Mouse (Mus musculus) lung, adult 18-20 months (tissue): Measurements from ENCODE around the gene Zfp37.
A peak's percentile ranks its signal among the peaks of the same experiment; 100 is the strongest.
"Not testable (repeated sequence)": the region's sequence is repeated elsewhere in the genome, so short reads cannot be mapped to it uniquely, and the experiment has no call there.

Source experiments
- DNase-seq, 2 experiments: peaks; one replicate each; pipeline ENCODE4 v3.0.0; 2022; ENCODE audit warnings: mixed read lengths in 2 of 2

Gene Zfp37

DNA sequence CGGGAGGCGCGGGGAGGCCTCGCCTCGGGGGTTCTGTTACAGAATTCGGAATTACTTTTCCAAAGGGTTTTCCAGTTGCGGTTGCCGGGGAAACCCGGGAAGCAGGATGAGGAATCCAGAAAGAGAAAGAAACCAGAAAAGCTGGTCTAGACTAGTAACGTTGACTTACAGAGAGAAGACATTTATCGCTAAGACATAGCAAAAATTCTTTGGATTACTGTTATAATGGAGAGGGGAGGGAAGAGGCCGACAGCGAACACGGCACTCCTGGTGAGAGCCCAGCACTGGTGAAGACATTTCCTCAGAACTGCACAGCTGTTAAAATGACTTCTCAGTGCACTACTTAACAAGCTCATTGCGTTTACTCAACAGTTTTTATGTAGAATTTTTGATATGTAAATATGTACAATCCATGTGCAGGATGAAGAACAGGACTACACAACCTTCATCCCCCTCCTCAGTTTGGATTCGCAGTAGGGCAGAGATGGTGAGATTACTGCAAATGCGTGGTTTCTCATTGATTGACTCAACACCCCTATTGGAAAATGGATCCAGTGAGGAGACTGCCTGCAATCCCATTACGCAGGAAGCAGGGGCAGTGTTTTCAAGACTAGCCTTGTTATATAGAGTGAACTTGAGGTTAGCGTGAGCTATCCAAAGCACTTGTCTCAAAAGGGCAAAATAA is 22.0 kb downstream of the Zfp37 start:
- no peak for DNase-seq

GRCm38 (mm10) chr4:62207851-62208695 is 22.8 kb downstream of the Zfp37 start:
- DNase-seq, result peak; percentile 88 to 91

DNA sequence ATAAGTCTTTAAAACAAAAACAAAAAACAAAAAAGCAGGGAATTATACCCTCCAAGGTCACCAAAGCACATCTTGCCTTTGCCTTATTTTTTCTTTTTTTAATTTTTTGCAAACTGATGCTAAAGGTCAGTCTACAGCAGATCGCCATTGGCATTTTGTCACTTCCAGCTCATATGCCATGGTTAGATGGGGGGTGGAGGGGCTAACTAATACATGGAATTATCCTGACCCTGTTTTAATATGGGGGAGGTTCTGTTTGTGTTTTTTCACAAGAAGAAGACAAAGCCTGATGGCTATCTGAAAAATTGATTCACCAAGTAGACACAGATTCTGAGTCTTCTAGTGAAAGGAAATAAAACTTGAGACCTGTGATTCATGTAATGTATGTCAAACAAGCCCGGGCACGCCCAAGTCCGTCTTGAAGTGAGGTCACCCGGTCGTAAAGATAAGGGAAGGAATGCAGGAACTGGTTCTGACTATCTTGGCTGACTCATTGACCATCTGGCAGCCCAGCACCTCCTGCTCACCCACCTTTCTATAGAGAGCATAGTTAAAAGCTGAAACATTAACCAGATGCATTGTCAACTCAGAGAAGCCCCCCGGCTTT is 30.8 kb downstream of the Zfp37 start:
- no peak for DNase-seq

DNA sequence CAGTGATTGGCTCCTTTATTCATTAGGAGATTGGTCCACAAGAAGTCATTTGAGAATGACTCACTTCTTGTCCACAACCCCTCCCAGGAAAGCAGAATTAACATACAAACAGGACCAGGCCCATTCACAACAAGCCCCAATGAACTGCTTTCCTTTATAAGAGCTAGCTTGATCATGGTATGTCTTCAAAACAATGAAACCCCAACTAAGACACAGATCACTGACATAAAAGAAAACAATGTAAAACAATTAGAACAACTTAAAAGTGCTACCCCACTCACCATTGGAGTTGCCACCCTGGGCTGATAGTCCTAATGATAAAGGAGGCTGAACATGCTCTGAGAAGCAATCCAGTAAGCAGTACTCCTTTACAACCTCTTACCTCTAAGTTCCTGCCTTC is 42.1 kb downstream of the Zfp37 start:
- DNase-seq, result no peak

- peak; percentile 1 to 5 for DNase-seq
Observed at GRCm38 (mm10) chr4:62177282-62177681, 53.6 kb downstream of the Zfp37 start.

GRCm38 (mm10) chr4:62174471-62174870 is 56.4 kb downstream of the Zfp37 start:
- DNase-seq, result no peak

- not testable (repeated sequence) for DNase-seq
Observed at GRCm38 (mm10) chr4:62167636-62168035, 63.2 kb downstream of the Zfp37 start.

GRCm38 (mm10) chr4:62158401-62158800 is 72.4 kb downstream of the Zfp37 start:
- DNase-seq, result no peak

DNA sequence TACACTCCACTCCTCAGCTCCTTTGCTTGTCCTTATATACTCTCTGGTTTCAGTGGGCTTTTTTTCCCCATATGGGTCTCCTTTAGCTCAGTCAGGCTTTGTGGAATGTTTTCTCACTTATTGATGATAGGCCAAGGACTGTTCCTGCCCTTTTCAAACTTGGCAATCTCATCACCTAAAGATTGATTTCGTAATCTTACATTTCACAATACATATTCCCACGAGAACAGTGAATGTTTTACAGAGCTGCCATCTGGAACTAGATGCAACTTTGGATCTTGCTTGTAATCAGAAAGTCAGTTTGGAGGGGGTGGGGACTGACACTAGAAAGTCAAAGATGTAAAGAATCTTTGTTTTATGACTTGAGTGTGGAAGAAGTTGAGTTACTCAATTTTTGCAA is 80.0 kb downstream of the Zfp37 start, which contains the start of gene Mup21:
Gene Mup21 (minus strand): TSS at position 53 of the 400 bp plus-strand sequence.
- no peak for DNase-seq
